Mouse (Mus musculus) MEL-GATA-1-ER (cell line): ENCODE measurements at regions not wholly inside any gene's neighbourhood (a gene's known extent, or its start where the extent isn't known, plus 50 kb on each side); places are given as distances from the start of the nearest gene placed in this dataset.

Source experiments
- DNase-seq: peaks from one replicate; pipeline ENCODE4 v3.0.0-alpha.2; 2012; ENCODE audit warnings: low read depth; ENCODE audit errors: extremely low read depth

DNA sequence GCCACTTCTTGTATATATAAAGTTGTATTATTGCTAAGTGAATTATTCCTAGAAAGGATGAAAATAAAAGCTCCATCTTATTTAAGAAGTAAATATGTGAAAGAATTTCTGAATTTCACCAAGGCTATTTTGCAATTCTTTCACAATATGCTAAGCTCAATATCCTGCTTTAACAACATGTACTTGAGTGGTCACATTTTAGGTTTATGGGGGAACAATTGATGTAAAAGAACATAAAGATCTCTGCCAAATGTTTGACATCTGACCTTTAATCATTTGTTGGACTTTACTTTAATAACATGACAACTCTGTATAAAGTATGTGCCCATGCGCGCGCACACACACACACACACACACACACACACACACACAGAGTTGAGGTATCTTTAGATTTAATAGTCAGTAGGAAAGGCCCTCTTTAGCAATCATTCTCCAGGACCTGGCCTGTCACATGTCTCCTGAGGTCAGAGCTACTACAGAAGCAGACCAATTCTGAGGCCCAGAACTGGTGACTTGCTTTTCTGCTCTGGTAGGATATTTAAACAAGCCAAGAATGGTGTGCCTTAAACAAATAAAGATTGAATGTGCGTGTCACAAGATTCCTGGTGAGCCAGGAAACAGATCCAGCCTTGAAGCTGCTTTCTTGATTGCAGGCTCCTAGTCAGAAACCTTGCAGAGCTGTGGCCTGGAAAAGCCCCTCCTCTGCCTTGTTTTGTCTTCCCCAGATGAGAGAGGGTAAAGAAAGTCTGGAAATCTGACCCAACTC, 477.4 kb upstream of the Marcks start:
- no peak for DNase-seq

DNA sequence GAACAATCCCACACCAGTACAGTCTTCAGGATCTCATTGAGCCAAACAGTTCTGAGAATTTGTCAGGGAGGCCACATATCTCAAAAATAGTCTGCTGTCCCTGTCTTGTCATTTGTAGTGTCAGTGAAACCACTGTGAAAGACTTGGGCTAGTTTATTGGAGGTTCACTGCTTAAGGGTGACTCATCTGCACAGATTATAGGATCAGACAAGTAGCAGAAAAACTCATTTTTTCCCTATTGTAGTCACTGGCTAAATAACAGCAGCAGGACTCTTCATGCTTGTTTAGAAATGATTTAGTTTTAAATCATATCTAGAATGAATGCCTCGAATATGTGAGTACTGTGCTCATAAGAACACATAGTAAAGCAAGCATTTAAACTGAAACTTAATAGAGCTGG, 475.2 kb upstream of the Marcks start:
- DNase-seq: no peak

DNA sequence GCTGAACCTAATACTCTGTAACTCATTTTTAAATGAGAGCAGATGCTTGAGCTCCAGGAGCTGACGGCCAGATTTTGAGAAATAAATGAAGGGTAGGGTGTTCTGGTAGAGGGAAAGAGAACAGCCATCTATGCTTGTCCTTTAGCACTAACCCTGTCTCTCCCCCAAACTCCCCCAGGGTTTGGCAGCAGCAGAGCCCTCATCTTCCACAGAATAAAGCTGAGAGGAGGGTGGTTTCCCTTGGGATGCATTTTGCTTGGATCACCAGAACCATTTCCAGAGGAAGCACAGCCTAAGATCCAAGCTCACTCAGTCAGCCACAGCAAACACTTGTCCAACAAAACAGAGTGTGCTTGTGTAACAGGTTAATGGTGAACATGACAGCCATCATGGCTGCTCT, 464.8 kb upstream of the Marcks start:
- DNase-seq: no peak

DNA sequence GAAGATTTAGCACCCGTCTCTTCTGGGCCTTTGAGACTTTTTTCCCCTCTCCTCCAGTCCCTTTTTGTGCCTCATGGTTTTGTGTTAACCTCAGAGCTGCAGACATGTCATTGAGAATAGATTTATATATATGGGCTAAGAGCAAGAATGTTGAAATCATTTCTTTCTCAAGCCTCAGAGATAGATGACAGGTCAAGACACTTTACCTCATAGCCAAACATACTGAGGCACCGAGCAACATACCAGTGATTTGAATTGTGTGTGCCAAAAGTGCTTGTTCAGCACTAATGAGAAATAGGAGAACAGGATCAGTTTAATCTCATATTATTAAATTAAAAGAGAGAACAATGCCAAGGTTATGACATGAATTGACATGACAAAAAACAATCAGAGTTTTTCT, 464.2 kb upstream of the Marcks start:
- DNase-seq: no peak

DNA sequence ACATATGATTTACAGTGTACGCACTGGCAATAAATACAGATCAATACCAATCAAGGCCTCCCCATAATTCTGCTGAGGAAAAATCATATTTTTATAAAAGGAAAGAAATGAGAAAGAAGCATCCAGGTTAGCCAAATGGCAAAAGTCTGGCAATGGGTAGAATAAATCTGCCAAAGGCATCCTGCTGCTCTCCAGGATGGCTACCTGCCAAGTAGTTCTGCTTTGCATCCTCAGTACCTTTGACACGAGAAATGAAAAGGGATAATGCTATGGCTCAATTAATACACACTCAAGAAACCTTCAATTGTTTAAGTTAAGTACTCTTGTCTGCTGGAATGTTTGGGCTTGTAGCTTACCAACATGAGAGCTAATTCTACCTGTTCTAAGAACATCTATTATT, 451.2 kb upstream of the Marcks start:
- DNase-seq: no peak

DNA sequence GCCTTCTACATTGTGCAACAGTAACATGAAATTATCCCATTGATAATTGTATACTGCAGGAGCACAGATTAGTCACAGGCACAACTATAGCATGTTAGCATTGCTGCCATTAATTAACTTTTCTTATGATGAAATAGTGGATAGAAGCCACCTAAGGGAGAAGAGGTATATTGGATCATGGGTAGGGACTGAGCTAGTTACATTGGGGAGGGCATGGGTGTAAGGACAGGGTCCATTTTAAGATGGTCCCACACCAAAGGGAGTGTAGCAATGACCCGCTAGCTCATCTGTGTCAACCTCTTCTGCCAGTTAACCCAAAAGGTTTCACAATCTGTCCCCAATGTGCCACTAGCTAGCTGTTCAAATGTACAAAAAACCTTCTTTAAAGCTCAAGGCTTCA, 450.3 kb upstream of the Marcks start:
- DNase-seq: no peak

DNA sequence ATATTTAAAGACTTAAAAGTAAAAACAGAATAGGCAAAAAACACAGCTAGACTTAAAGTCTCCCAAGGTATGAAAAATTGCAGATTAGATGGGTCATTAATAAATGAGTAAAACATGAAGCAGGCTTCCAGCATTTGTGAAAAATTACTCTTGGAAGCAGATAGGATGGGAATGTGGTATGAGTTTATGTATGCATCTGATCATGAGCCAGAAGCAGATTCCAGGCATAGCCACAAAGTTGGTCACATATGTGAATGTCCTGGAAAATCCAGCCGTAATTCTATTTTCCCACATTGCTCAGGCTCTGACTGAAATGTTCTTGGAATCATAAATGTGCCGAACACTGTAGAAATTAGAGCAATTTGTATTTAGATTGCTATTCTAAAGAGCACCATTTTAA, 432.5 kb upstream of the Marcks start:
- DNase-seq: no peak

DNA sequence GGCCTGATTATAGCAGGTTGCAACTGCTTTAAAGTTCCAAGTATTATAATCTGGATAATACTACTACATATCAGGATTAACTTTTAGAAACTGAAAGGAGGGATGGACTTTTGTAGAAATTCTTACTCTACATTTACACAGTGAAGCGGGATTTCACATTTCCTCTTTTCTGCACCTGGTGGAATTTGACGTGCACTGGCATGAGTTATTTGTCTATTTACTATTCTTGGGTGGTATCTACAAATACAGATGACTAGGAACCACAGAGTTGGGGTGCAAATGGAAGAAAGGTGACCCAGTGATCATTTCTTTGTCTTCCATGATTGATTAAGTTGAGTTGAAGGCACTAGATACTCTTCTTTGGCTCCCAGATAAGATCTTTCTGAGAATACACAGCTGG, 423.0 kb upstream of the Marcks start:
- DNase-seq: no peak

DNA sequence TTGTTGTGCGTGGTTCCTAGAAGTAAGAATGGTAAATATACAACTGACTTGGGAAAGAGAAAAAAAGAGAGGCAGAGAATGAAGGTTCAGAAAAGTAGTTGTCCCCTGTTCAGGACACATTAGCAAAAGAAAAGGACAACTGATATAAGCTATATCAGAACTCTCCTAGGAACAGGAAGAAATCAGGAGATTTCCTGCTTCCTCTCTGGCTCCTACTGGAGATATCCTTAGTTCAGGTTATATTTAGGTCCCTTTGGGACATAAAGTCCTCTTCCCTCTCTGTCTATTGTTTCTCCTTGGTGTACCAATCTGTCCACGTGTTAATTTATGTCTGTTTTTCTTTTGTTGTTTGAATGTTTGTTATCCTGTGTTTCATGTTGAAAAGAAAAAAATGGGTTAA, 410.7 kb upstream of the Marcks start:
- no peak for DNase-seq

DNA sequence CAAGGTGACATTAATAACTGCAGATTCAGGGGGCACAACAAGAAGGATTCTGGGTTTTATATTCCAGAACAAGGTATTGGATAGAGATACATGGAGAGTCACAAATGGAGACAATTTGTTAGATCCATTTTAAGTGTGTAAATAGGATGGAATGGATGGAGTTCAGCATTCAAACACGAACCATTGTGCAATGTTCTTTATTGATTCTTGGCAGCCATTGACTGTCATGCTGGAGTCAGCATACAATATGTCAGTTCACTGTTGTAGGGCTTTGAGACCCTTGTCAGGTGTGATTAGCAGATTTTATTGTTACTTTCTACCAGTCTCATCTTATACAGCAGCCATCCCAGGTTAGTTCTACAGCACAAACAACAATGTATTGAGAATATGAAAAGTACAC, 402.0 kb upstream of the Marcks start:
- no peak for DNase-seq

DNA sequence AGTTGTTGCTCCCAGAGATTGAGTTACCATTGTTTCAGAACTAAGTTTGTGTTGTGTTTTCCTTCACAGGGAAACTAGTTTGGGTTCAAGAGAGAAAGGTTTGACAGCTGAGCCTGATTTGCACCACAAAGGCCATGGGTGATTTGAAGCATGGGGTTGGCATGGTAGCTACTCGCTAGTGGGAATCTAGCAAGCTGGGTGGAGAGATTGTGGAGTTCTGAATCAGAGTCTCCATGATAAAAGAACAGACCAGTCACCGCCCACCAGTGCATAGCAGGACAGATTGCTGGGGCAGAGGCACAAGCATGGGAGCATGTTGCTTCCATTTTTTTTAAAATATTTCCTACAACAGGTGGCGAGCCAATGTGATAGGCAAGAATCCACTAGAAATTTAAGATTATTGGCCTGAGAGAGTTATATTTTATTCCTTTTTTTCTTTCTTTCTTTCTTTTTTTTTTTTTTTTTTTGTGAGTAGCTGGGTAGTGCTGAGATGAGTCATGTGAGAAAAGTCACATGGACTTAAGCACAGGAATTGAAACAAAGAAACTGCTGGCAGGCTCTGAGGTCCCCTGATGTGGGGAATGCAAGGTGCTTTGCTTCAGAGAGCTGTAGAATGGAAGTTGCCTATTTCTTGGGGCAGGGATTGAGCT, 367.4 kb upstream of the Marcks start:
- no peak for DNase-seq

DNA sequence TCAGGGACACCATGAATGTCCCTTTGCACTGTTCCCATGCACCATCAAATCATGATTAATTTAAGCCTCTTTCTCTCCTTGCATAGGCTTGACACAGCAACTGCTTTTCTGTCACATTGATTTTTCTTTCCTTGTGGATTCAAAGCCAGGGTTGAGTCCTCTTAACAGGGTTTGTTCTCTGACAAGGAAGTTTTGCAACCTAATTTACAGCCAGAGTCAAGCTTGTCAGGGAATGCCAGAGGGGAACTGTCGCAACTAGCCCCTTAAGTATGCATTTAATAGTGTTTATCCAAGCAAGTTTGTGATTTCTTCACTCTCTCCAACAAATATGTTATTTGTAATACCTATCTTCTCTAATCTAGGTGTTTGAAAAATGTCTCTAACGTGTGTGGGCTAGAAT, 365.7 kb upstream of the Marcks start:
- no peak for DNase-seq

DNA sequence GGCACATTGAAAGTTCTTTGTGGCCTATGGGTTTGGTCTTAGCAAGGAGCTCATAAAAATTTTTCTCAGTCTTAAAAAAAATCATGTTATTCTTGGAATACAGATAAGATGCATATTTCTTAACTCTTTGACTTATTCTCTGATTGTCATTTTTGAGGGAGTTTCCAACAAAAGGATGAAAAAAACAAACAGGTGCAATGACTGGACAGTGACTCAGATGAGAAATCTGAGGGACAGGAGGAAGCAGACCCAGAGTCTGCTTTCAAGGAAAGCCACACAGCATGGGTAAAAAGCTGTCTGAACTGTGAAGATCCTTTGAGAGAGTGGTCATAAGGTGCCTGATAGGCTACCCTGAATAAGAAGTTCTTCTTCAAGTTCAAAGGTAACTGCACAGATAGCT, 363.8 kb upstream of the Marcks start:
- DNase-seq: no peak

DNA sequence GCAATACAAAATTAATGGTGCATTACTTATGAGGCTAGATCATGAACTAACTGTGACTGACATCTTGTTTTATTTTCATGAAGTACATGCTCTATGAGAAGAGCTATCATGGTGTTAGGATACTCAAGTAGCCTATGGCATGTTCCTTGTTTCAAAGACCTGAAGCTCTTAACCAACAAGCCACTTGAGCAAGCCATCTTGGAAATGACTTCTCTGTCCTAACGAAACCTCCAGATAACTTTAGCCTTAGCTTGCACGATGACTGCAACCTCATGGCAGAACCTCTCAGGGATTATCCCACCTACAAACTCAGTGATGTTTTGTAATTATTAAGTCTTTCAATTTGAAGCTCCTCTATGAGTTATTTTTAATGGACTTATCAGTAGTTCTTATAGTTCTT, 362.3 kb upstream of the Marcks start:
- no peak for DNase-seq

DNA sequence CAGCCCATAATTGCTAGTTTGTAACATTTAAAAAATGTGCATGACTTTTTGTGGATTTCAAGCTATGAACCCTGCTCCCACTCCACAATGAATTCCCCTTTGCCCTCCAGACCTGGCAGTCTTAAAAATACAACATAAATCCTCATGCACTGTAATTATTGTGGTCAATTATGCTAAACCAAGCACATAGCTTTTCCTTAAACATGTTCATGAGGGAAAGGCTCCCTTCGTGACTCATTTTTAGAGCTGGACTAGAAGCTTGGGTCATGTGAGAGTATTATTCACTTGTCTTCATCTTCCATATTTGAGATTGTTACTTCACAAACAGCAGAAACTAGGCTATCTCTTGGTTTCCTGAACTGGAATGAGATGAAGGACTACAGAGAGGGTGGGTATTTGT, 356.7 kb upstream of the Marcks start:
- DNase-seq: no peak

DNA sequence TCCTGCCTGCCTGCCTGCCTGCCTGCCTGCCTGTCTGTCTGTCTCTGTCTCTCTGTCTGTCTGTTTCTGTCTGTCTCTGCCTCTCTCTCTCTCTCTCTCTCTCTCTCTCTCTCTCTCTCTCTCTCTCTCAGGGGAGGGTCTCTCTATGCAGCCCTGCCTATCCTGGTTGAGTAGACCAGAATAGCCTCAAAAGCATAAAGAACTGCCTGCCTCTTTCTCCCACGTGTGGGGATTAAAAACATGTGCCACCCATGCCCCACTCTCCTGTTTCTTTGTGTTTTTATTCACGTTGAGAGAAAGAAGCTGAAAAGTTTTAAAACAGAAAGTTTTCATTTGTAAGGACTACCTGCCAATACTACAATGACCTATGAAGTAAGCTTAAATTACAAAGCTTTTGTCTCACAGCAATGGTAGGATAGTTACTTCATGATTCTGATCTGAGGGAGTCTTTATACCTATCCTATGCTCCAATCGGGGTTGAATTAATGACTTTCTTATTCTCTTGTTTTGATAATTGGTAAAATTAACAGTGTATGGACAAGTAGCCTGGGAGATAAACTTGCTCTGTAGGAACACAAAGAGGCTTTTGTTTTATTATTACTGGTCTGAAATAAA, 355.9 kb upstream of the Marcks start:
- no peak for DNase-seq

DNA sequence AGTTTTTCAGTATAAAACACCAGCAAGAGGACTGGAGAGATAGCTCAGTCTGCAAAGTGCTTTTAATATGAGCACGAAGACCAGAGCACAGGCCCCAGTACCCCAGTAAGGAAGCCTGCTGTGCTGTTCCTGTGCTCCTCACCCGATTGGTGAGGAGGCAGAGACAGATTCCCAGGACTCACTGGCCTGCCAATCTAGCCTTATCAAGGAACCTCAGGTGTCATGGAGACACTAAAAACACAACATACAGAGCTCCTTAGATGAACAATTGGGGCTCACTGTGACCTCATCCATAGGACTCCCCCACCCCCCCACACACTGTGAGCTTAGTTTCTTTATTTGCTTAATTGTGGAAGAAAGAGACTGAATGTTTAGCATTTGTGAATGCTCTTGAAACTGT, 355.4 kb upstream of the Marcks start:
- DNase-seq: no peak

DNA sequence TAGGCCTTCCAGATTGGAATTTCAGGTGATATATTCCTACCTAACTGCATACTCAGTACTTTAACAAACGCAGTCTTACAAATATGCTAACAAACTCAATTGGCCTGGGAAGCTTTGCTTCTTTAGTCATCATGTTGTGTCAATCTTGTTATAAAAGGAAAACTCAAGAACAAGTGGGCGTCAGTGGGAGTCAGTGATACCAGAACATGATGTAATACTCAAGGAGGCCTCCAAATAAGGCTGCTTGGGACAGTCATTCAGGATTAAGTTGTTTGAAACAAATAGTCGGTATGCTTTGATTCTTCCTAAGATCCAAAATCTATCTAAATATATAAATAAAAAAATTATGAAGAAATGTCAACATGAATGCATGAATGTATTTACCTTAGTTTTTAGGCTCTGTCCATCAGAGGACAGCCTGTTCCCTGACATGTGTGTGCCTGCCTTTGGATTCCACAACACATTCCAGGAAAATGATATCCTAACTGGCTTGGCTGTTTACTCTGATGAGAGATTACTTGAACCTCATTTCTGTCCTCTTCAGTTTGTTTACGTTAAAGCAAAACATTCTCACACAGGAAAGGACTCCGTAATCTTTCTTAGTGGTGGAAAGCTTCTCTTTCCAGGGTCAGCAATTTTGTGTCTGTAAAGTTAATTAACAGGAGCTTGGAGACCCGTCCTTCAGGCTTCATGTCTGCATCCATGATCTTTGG, 345.7 kb upstream of the Marcks start:
- no peak for DNase-seq

DNA sequence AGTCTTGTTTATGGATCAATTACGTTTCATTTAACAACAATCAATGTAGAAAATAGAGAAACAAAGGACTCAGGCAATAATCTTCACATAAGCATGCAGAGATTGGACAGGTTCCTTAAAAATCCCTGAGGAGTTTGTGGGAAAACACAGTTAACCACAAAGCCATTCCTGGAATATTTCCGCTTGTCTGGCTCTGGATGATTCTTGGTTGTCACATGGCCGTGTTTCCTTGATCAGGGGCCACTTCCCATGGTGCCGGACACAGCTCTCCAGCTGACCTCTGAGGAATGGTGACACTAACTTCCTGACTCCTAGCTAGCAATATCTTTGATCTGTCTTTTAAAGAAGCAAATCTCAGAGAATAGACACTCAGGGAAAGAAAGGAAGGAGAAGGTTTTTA, 344.8 kb upstream of the Marcks start:
- no peak for DNase-seq

DNA sequence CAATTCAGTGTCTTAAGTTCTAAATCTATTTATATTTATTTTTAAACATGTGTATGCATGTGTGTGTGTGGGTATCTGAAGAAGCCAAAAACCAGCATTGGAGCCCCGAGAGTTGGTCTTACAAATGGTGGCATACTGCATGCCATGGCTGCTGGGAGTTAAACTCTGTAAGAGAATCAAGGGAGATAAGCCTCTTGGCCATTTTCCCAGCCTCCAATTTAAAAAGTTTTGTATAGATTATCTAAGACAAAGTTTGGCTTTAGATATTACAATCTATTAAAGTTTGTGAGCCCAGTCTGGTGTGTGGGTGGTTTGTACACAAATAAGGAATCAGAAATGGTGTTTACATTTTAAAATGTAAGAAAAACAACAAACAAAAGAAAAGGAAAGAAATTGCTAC, 343.2 kb upstream of the Marcks start:
- no peak for DNase-seq

DNA sequence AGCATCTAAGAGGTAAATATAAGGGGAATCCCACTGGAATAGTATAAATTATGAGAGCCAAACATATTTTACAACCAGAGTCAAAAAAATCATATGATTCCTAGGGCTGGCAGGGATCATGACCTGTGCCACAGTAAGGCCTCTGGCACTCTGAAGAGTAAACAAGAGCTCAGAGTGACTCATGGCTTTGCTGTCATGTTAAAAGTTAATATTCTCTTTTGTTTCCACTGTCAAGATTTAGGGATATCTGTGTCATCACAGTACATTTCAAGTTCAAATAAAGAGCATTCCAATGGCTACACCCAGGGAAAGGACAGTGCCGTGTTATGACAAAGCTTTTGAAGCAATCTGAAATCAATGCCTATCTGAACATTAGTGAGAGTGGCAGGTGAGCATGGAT, 341.6 kb upstream of the Marcks start:
- no peak for DNase-seq

DNA sequence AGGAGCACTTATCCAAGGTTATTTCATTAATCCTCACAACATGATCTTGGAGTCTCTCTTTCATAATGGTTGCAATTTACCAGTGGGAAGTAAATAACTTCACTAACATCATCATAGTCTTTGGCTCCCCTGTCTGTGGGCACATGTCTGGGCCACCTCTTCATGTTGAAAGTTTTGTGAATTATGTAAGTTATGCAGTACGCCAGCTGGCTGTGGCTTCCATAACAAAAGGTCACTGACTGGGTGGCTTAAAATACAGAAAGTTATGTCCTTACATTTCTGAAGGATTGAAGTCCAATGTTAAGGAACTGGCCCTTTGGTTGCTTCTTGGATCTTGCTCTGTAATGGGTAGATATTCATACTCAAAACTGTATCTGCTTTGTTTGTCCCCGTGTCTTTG, 339.4 kb upstream of the Marcks start:
- no peak for DNase-seq
